Mouse (Mus musculus): ENCODE results near the gene Glg1. TPM values are rescaled to one million over a fixed set of nuclear protein-coding genes. Genes with fewer than 3 reads are reported as not detected.

Gene Glg1
- polyA plus RNA-seq, 1 experiment from 2014 or later: 97.6 TPM

DNA sequence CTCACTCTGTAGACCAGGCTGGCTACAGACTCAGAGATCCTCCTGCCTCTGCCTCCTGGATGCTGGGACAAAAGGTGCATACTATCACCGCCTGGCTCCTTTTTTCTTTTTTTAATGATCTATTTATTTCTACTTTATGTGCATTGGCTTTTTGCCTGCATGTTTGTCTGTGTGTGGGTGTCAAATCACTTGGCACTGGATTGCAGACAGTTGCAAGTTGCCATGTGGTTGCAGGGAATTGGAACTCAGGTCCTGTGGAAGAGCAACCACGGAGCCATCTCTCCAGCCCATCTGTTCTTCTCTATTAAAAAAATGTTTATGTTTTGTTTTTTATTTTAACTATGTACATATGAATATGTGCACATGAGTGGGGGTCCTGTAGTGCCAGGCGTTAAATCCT, 139.5 kb downstream of the Glg1 start:
- Histone ChIP-seq H3K4me1 (no peaks in the 10 kb centered on the region), H3K9ac (no peak overlapping the region), H3K27ac (no peak overlapping the region), H3K4me2 (replicated peaks) (no peak overlapping the region), H3K9me3 (no peaks in the 10 kb centered on the region), H3K27me3 (no peaks in the 10 kb centered on the region), H3K4me3 (no peak overlapping the region), H3K36me3 (peaks cover 82% of the 10 kb centered on the region)
- WGBS: 92% methylated on average over 3 of the region's 3 CpGs
- no peak for ATAC-seq (ENCODE audit: insufficient number of reproducible peaks, insufficient read depth, low FRiP score, low TSS enrichment)

DNA sequence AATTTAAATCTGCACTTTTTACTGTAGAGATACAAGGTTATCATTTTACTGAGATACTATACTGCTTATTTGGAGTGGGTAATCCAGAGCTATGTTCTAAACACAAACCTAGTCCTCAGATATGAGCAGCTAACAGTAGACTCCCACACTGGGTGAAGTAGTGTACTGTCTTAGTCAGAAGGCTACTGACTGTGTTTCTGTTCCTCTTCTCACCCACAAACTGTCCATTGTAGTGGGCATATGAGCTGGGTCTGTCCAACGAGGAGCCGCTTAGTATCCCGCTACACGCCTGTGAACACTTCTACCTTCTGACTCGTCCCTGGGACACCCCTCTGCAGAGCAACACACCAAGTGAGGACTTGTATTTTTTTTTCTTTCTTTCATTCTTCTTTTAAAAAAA, 144.1 kb downstream of the Glg1 start:
- H3K27me3 ChIP-seq: no peaks in the 10 kb centered on the region
- H3K4me3 ChIP-seq: no peak overlapping the region
- 94% methylated on average over 5 of the region's 5 CpGs for WGBS
- H3K36me3 ChIP-seq: peaks cover 52% of the 10 kb centered on the region
- H3K4me2 ChIP-seq (replicated peaks): no peak overlapping the region
- no peaks in the 10 kb centered on the region for H3K9me3 ChIP-seq
- no peaks in the 10 kb centered on the region for H3K4me1 ChIP-seq
- H3K27ac ChIP-seq: no peak overlapping the region
- H3K9ac ChIP-seq: no peak overlapping the region
- ATAC-seq (ENCODE audit: insufficient number of reproducible peaks, insufficient read depth, low FRiP score, low TSS enrichment): no peak

Small RNA genes lying within 50 kb of the gene (microRNA-seq; reads per million reads assigned to microRNA genes)
- gene Gm23193: not detected

Other genes with a start within 250 kb of the Glg1 start
- 5.5 and 5.6 TPM in 2 replicates for gene Ddx19b, start 227.5 kb downstream of the Glg1 start, polyA plus RNA-seq (2016; fragmentation: Nextera tagmentation; extraction: Ambion mirVana)
- gene Aars, start 226.1 kb downstream of the Glg1 start, polyA plus RNA-seq (2016; fragmentation: Nextera tagmentation; extraction: Ambion mirVana): 69.9 and 71.9 TPM in 2 replicates
- 26.0 and 26.9 TPM in 2 replicates for gene Exosc6, start 202.9 kb downstream of the Glg1 start, polyA plus RNA-seq (2016; fragmentation: Nextera tagmentation; extraction: Ambion mirVana)
- gene Clec18a, start 166.8 kb downstream of the Glg1 start, polyA plus RNA-seq (2016; fragmentation: Nextera tagmentation; extraction: Ambion mirVana): 1.6 and 2.3 TPM in 2 replicates
- gene Pdpr, start 164.6 kb downstream of the Glg1 start, polyA plus RNA-seq (2016; fragmentation: Nextera tagmentation; extraction: Ambion mirVana): 12.8 and 14.3 TPM in 2 replicates
- gene Rfwd3, start 41.0 kb upstream of the Glg1 start, polyA plus RNA-seq (2016; fragmentation: Nextera tagmentation; extraction: Ambion mirVana): 67.8 and 68.4 TPM in 2 replicates
- gene Mlkl, start 79.0 kb upstream of the Glg1 start, polyA plus RNA-seq (2016; fragmentation: Nextera tagmentation; extraction: Ambion mirVana): 0.25 and 0.35 TPM in 2 replicates
- gene Fa2h, start 134.6 kb upstream of the Glg1 start, polyA plus RNA-seq (2016; fragmentation: Nextera tagmentation; extraction: Ambion mirVana): 0.10 TPM in 1 of 2 replicates, not detected in the other

Measured in embryonic facial prominence, embryonic 12.5 days (tissue).